Mouse (Mus musculus): Measurements from ENCODE around the gene D030056L22Rik. TPM values are rescaled to one million over a fixed set of nuclear protein-coding genes. Genes with fewer than 3 reads are reported as not detected.

Gene D030056L22Rik
- polyA plus RNA-seq (2014; fragmentation: Nextera tagmentation; extraction: Ambion mirVana) = 84.1 and 86.4 TPM in 2 replicates

- Histone ChIP-seq H3K9ac (ENCODE audit: low read length) (peak within 1 kb of the TSS; percentile 85), H3K4me2 (ENCODE audit: low read length) (peak within 1 kb of the TSS; percentile 69), H3K27me3 (replicated peaks; ENCODE audit: control insufficient read depth, insufficient read depth, low read length) (no peaks in the 10 kb centered on the region), H3K36me3 (ENCODE audit: control insufficient read depth, insufficient read depth, low read length) (0 out of 2 replicates have a peak, but pooled peaks cover 2% of the 10 kb centered on the region), H3K4me3 (ENCODE audit: low read depth, low read length) (peak within 1 kb of the TSS; percentile 84), H3K9me3 (replicated peaks; ENCODE audit: control insufficient read depth, low read length) (no peaks in the 10 kb centered on the region), H3K4me1 (ENCODE audit: control insufficient read depth, insufficient read depth, low read length) (peaks cover 12% of the 10 kb centered on the region), H3K27ac (ENCODE audit: low read depth, low read length) (peak within 1 kb of the TSS; percentile 88)
- WGBS = under 1% methylated on average over 24 of the region's 49 CpGs
- ATAC-seq = peak; percentile 99
- DNase-seq (ENCODE audit: low spot score) = peak; percentile 99
Measured at GRCm38 (mm10) chr19:18712866-18713300, at the start of gene D030056L22Rik. D030056L22Rik (plus strand) TSS chr19:18713193.

- DNase-seq (ENCODE audit: low spot score) (no peak), ATAC-seq (no peak)
- Histone ChIP-seq H3K4me3 (ENCODE audit: low read depth, low read length) (no peak overlapping the region), H3K36me3 (ENCODE audit: control insufficient read depth, insufficient read depth, low read length) (no peaks in the 10 kb centered on the region), H3K9me3 (replicated peaks; ENCODE audit: control insufficient read depth, low read length) (no peaks in the 10 kb centered on the region), H3K9ac (ENCODE audit: low read length) (no peak overlapping the region), H3K4me2 (ENCODE audit: low read length) (no peak overlapping the region), H3K27me3 (replicated peaks; ENCODE audit: control insufficient read depth, insufficient read depth, low read length) (no peaks in the 10 kb centered on the region), H3K4me1 (ENCODE audit: control insufficient read depth, insufficient read depth, low read length) (no peaks in the 10 kb centered on the region), H3K27ac (ENCODE audit: low read depth, low read length) (no peak overlapping the region)
- 77% methylated on average over 2 of the region's 2 CpGs for WGBS
Measured at GRCm38 (mm10) chr19:18663904-18664303, 49.1 kb upstream of the D030056L22Rik start.

GRCm38 (mm10) chr19:18666966-18667365 lies 46.0 kb upstream of the D030056L22Rik start:
- Histone ChIP-seq H3K36me3 (ENCODE audit: control insufficient read depth, insufficient read depth, low read length) (no peaks in the 10 kb centered on the region), H3K4me3 (ENCODE audit: low read depth, low read length) (no peak overlapping the region), H3K27me3 (replicated peaks; ENCODE audit: control insufficient read depth, insufficient read depth, low read length) (no peaks in the 10 kb centered on the region), H3K4me1 (ENCODE audit: control insufficient read depth, insufficient read depth, low read length) (peaks cover 2% of the 10 kb centered on the region), H3K9me3 (replicated peaks; ENCODE audit: control insufficient read depth, low read length) (no peaks in the 10 kb centered on the region), H3K9ac (ENCODE audit: low read length) (no peak overlapping the region), H3K4me2 (ENCODE audit: low read length) (no peak overlapping the region), H3K27ac (ENCODE audit: low read depth, low read length) (no peak overlapping the region)
- WGBS = 88% methylated on average over 7 of the region's 7 CpGs
- DNase-seq (ENCODE audit: low spot score) (no peak), ATAC-seq (no peak)

- H3K36me3 ChIP-seq (ENCODE audit: control insufficient read depth, insufficient read depth, low read length) = no peaks in the 10 kb centered on the region
- 96% methylated on average over 7 of the region's 7 CpGs for WGBS
- no peak overlapping the region for H3K9ac ChIP-seq (ENCODE audit: low read length)
- ATAC-seq (no peak), DNase-seq (ENCODE audit: low spot score) (no peak)
- H3K9me3 ChIP-seq (replicated peaks; ENCODE audit: control insufficient read depth, low read length) = no peaks in the 10 kb centered on the region
- no peaks in the 10 kb centered on the region for H3K27me3 ChIP-seq (replicated peaks; ENCODE audit: control insufficient read depth, insufficient read depth, low read length)
- peaks cover 19% of the 10 kb centered on the region for H3K4me1 ChIP-seq (ENCODE audit: control insufficient read depth, insufficient read depth, low read length)
- no peak overlapping the region for H3K4me2 ChIP-seq (ENCODE audit: low read length)
- H3K27ac ChIP-seq (ENCODE audit: low read depth, low read length) = no peak overlapping the region
- H3K4me3 ChIP-seq (ENCODE audit: low read depth, low read length) = no peak overlapping the region
Measured at GRCm38 (mm10) chr19:18669551-18669950, 43.4 kb upstream of the D030056L22Rik start.

- Histone ChIP-seq H3K27ac (ENCODE audit: low read depth, low read length) (peak within 1 kb of the TSS; percentile 68), H3K9me3 (replicated peaks; ENCODE audit: control insufficient read depth, low read length) (no peaks in the 10 kb centered on the region), H3K9ac (ENCODE audit: low read length) (peak within 1 kb of the TSS; percentile 82), H3K4me1 (ENCODE audit: control insufficient read depth, insufficient read depth, low read length) (peaks cover 19% of the 10 kb centered on the region), H3K27me3 (replicated peaks; ENCODE audit: control insufficient read depth, insufficient read depth, low read length) (no peaks in the 10 kb centered on the region), H3K4me2 (ENCODE audit: low read length) (peak within 1 kb of the TSS; percentile 75), H3K4me3 (ENCODE audit: low read depth, low read length) (peak within 1 kb of the TSS; percentile 70), H3K36me3 (ENCODE audit: control insufficient read depth, insufficient read depth, low read length) (no peaks in the 10 kb centered on the region)
- ATAC-seq (peak; percentile 98), DNase-seq (ENCODE audit: low spot score) (peak; percentile 99)
- under 1% methylated on average over 47 of the region's 58 CpGs for WGBS
Measured at GRCm38 (mm10) chr19:18670608-18671007, 42.4 kb upstream of the D030056L22Rik start, which contains the start of gene Carnmt1. Carnmt1 (plus strand) TSS chr19:18670764.

GRCm38 (mm10) chr19:18671056-18671741 lies 41.8 kb upstream of the D030056L22Rik start:
- peaks cover 19% of the 10 kb centered on the region for H3K4me1 ChIP-seq (ENCODE audit: control insufficient read depth, insufficient read depth, low read length)
- peak; percentile 46 for DNase-seq (ENCODE audit: low spot score)
- H3K9ac ChIP-seq (ENCODE audit: low read length) = peak overlapping the region; percentile 82
- peak overlapping the region; percentile 68 for H3K27ac ChIP-seq (ENCODE audit: low read depth, low read length)
- H3K4me3 ChIP-seq (ENCODE audit: low read depth, low read length) = peak overlapping the region; percentile 70
- peak overlapping the region; percentile 75 for H3K4me2 ChIP-seq (ENCODE audit: low read length)
- peak; percentile 69 for ATAC-seq
- no peaks in the 10 kb centered on the region for H3K9me3 ChIP-seq (replicated peaks; ENCODE audit: control insufficient read depth, low read length)
- no peaks in the 10 kb centered on the region for H3K36me3 ChIP-seq (ENCODE audit: control insufficient read depth, insufficient read depth, low read length)
- WGBS = under 1% methylated on average over 48 of the region's 64 CpGs
- no peaks in the 10 kb centered on the region for H3K27me3 ChIP-seq (replicated peaks; ENCODE audit: control insufficient read depth, insufficient read depth, low read length)

GRCm38 (mm10) chr19:18672498-18672897 lies 40.5 kb upstream of the D030056L22Rik start:
- peak overlapping the region; percentile 70 for H3K4me3 ChIP-seq (ENCODE audit: low read depth, low read length)
- no peaks in the 10 kb centered on the region for H3K9me3 ChIP-seq (replicated peaks; ENCODE audit: control insufficient read depth, low read length)
- peaks cover 19% of the 10 kb centered on the region for H3K4me1 ChIP-seq (ENCODE audit: control insufficient read depth, insufficient read depth, low read length)
- H3K27me3 ChIP-seq (replicated peaks; ENCODE audit: control insufficient read depth, insufficient read depth, low read length) = no peaks in the 10 kb centered on the region
- H3K27ac ChIP-seq (ENCODE audit: low read depth, low read length) = no peak overlapping the region
- DNase-seq (ENCODE audit: low spot score) (peak; percentile 4), ATAC-seq (no peak)
- WGBS = 56% methylated on average over 3 of the region's 3 CpGs
- H3K36me3 ChIP-seq (ENCODE audit: control insufficient read depth, insufficient read depth, low read length) = no peaks in the 10 kb centered on the region
- H3K9ac ChIP-seq (ENCODE audit: low read length) = no peak overlapping the region; the same call in 1 of the 2 replicates
- H3K4me2 ChIP-seq (ENCODE audit: low read length) = peak overlapping the region; percentile 75

GRCm38 (mm10) chr19:18673116-18673515 lies 39.9 kb upstream of the D030056L22Rik start:
- ATAC-seq (no peak), DNase-seq (ENCODE audit: low spot score) (no peak)
- no peaks in the 10 kb centered on the region for H3K9me3 ChIP-seq (replicated peaks; ENCODE audit: control insufficient read depth, low read length)
- peak overlapping the region; percentile 9; the same call in 1 of the 2 replicates for H3K4me3 ChIP-seq (ENCODE audit: low read depth, low read length)
- H3K27me3 ChIP-seq (replicated peaks; ENCODE audit: control insufficient read depth, insufficient read depth, low read length) = no peaks in the 10 kb centered on the region
- WGBS = 10% methylated on average over 4 of the region's 4 CpGs
- no peak overlapping the region for H3K27ac ChIP-seq (ENCODE audit: low read depth, low read length)
- peak overlapping the region; percentile 75 for H3K4me2 ChIP-seq (ENCODE audit: low read length)
- H3K4me1 ChIP-seq (ENCODE audit: control insufficient read depth, insufficient read depth, low read length) = peaks cover 19% of the 10 kb centered on the region
- no peaks in the 10 kb centered on the region for H3K36me3 ChIP-seq (ENCODE audit: control insufficient read depth, insufficient read depth, low read length)
- peak overlapping the region; percentile 13 for H3K9ac ChIP-seq (ENCODE audit: low read length)

- Histone ChIP-seq H3K9ac (ENCODE audit: low read length) (no peak overlapping the region), H3K27ac (ENCODE audit: low read depth, low read length) (no peak overlapping the region), H3K4me3 (ENCODE audit: low read depth, low read length) (no peak overlapping the region), H3K9me3 (replicated peaks; ENCODE audit: control insufficient read depth, low read length) (no peaks in the 10 kb centered on the region), H3K36me3 (ENCODE audit: control insufficient read depth, insufficient read depth, low read length) (peaks cover 17% of the 10 kb centered on the region; the same call in 1 of the 2 replicates), H3K4me2 (ENCODE audit: low read length) (no peak overlapping the region), H3K27me3 (replicated peaks; ENCODE audit: control insufficient read depth, insufficient read depth, low read length) (no peaks in the 10 kb centered on the region), H3K4me1 (ENCODE audit: control insufficient read depth, insufficient read depth, low read length) (no peaks in the 10 kb centered on the region)
- DNase-seq (ENCODE audit: low spot score) (no peak), ATAC-seq (no peak)
- WGBS = 82% methylated on average over 4 of the region's 4 CpGs
Measured at GRCm38 (mm10) chr19:18682142-18682541, 30.9 kb upstream of the D030056L22Rik start.

All from forebrain, embryonic 14.5 days (tissue).